Mouse (Mus musculus) midbrain, postnatal 0 days (tissue): ENCODE measurements at regions not wholly inside any gene's neighbourhood (a gene's known extent, or its start where the extent isn't known, plus 50 kb on each side); places are given as distances from the start of the nearest gene placed in this dataset.

ENCODE experiments used
- ATAC-seq: fragments of 200-750 bp; cut with Nextera tagmentation; 2 replicates; pipeline ENCODE4 v1.8.0; 2017; ENCODE audit warnings: moderate number of reproducible peaks, mild to moderate bottlenecking, moderate TSS enrichment, moderate library complexity; ENCODE audit not compliant: low FRiP score
- DNase-seq: peaks from one replicate; pipeline ENCODE4 v3.0.0-alpha.2; 2015; ENCODE audit warnings: low spot score
- H3K27ac ChIP-seq: fragments of 300-500 bp; sonication (generic); 2 replicates; pipeline ENCODE4 v1.5.1; 2014; ENCODE audit warnings: low read depth, mild to moderate bottlenecking, low read length, mixed read lengths
- H3K27me3 ChIP-seq: fragments of 300-500 bp; sonication (generic); 2 replicates; pipeline ENCODE4 v1.6.1; 2014; ENCODE audit warnings: low read length, control low read depth, mixed read lengths; ENCODE audit not compliant: insufficient read depth
- H3K36me3 ChIP-seq: fragments of 300-500 bp; sonication (generic); 2 replicates; pipeline ENCODE4 v1.6.1; 2014; ENCODE audit warnings: low read length, control low read depth, mixed read lengths; ENCODE audit not compliant: insufficient read depth
- H3K4me1 ChIP-seq: fragments of 300-500 bp; sonication (generic); 2 replicates; pipeline ENCODE4 v1.6.1; 2014; ENCODE audit warnings: mild to moderate bottlenecking, control low read depth, antibody characterized with exemption, low read length, mixed read lengths; ENCODE audit not compliant: insufficient read depth
- H3K4me2 ChIP-seq: fragments of 300-500 bp; sonication (generic); 2 replicates; pipeline ENCODE4 v1.6.1; 2014; ENCODE audit warnings: low read depth, mild to moderate bottlenecking, low read length, mixed read lengths; ENCODE audit not compliant: poor library complexity, severe bottlenecking
- H3K4me3 ChIP-seq: fragments of 300-500 bp; sonication (generic); 2 replicates; pipeline ENCODE4 v1.5.1; 2014; ENCODE audit warnings: low read depth, mild to moderate bottlenecking, low read length, moderate library complexity
- H3K9ac ChIP-seq: fragments of 300-500 bp; sonication (generic); replicated peaks from 2 replicates; pipeline ENCODE4 v1.6.1; 2014; ENCODE audit warnings: mild to moderate bottlenecking, low read length, moderate library complexity, mixed read lengths; ENCODE audit not compliant: poor library complexity, severe bottlenecking
- H3K9me3 ChIP-seq: fragments of 300-500 bp; sonication (generic); 2 replicates; pipeline ENCODE4 v1.6.1; 2016; ENCODE audit warnings: low read length, control low read depth
- CTCF ChIP-seq: IDR thresholded peaks from 2 replicates; pipeline ENCODE4 v1.5.1; 2016; ENCODE audit warnings: antibody characterized with exemption, mild to moderate bottlenecking
- WGBS: fragments of 180-500 bp; shearing (Covaris S2); extraction: QIAGEN DNeasy Blood & Tissue Kit; methylation state at CpG from one replicate; pipeline ENCODE4 v1.1.7; 2014; 5-methylcytosine and 5-hydroxymethylcytosine counted together

DNA sequence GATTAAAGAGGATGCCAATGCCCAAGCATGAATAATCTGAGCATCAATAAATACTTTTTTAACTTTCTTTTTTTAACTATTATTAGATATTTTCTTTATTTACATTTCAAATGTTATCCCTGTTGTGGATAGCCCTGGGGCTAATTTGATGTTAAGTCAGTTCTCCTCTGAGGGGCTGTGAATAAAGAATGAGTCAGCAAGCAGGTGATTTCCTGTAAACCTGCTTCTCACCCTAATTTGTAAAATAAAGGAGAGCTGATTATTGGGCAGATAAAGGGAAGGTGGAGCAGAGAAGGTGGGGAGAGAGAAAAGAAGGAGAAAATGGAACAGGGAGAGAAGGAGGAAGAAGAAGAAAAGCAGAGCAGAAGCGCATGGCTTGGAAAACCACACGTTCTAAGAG is 1442.8 kb downstream of the 4930444P10Rik start:
- H3K9me3 ChIP-seq, result no peaks in the 10 kb centered on the region
- H3K27ac ChIP-seq, result no peak overlapping the region
- DNase-seq (no peak), ATAC-seq (no peak)
- WGBS, result 79% methylated on average over 2 of the region's 2 CpGs
- no peaks in the 10 kb centered on the region for H3K27me3 ChIP-seq
- H3K36me3 ChIP-seq, result no peaks in the 10 kb centered on the region
- no peaks in the 10 kb centered on the region for H3K4me1 ChIP-seq
- no peak overlapping the region for H3K4me3 ChIP-seq
- no peak overlapping the region for H3K4me2 ChIP-seq
- no peak overlapping the region for H3K9ac ChIP-seq
- TF ChIP-seq CTCF, result no peak

DNA sequence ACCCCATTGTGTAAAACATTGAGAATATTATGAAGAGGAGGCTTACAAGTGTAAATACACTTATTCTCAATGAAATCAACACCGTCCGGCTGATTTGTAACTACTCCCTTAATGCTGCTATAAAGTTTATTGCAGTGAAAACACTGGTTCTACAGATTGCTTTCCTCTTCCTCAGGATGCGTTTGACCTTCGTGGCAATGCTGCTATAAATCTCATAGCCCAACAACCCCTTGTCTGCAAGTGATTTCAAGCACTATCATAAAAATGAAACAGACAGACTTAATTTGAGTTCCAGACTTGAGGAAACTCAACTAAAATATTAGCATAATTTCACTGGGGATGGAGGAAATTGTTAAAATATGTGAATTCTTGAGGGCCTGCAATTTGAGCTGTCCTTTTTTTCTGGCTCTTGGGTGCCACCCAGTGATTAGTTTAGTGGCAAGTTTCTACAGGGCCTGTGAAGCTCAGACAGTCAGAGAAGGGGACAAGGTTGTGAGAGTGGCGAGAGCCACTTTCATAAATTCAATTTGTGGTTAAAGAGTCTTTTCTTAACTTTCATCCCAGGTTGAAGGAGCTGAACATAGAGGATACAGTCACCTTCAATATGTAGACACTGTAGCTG is 1457.4 kb downstream of the 4930444P10Rik start:
- ATAC-seq, result no peak
- DNase-seq, result peak; percentile 48
- Histone ChIP-seq H3K4me1 (no peaks in the 10 kb centered on the region), H3K4me3 (no peak overlapping the region), H3K4me2 (no peak overlapping the region), H3K9ac (no peak overlapping the region), H3K36me3 (no peaks in the 10 kb centered on the region), H3K27me3 (no peaks in the 10 kb centered on the region), H3K27ac (no peak overlapping the region), H3K9me3 (no peaks in the 10 kb centered on the region)
- 85% methylated on average over 5 of the region's 5 CpGs for WGBS
- peak; percentile 71 for TF ChIP-seq CTCF

DNA sequence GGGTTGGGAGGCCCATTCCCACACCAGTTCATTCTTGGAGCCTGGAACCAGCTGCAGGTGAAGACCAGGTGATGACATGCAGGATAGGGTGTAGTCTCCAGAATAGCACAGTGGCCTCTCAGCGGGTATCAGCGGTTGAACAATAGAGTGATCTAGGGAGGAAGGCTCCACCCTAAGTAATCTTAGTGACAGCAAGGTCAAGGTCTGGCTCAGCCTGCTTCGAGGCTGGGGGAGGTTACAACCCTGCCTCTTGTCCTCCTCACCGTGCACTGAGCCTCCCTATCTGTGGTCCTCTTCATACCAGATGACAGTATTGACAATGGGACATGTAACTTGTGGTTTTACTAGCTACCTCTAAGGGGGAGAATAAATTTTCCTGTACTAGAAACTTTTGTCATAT is 1461.1 kb downstream of the 4930444P10Rik start:
- WGBS, result 32% methylated on average over 4 of the region's 4 CpGs
- DNase-seq (no peak), ATAC-seq (no peak)
- Histone ChIP-seq H3K9ac (no peak overlapping the region), H3K27me3 (no peaks in the 10 kb centered on the region), H3K9me3 (no peaks in the 10 kb centered on the region), H3K4me2 (no peak overlapping the region), H3K27ac (no peak overlapping the region), H3K36me3 (no peaks in the 10 kb centered on the region), H3K4me3 (no peak overlapping the region), H3K4me1 (no peaks in the 10 kb centered on the region)
- TF ChIP-seq CTCF, result no peak

DNA sequence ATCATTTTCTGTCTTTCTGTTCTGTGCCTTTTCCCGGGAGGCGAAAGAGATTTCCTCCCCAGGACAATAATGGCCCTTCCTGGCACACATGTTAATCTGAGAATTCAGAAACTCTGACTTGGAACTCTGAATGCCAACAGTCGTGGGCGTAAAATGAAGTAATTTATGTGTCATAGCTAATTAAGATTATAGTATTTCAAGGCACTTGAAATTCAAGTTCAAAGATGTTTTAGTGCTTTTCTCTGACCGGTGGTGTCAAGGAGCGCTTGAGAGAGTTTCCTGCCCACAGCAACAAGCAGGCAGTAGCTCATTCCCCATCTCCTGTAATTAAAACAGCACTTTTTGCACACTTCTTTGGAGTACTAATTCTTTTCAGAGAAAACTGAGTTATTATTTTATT is 1465.9 kb downstream of the 4930444P10Rik start:
- DNase-seq (no peak), ATAC-seq (no peak)
- WGBS, result 49% methylated on average over 6 of the region's 6 CpGs
- no peak overlapping the region for H3K27ac ChIP-seq
- no peak overlapping the region for H3K4me3 ChIP-seq
- H3K4me1 ChIP-seq, result no peaks in the 10 kb centered on the region
- no peaks in the 10 kb centered on the region for H3K27me3 ChIP-seq
- no peaks in the 10 kb centered on the region for H3K36me3 ChIP-seq
- H3K9ac ChIP-seq, result no peak overlapping the region
- H3K4me2 ChIP-seq, result no peak overlapping the region
- H3K9me3 ChIP-seq, result no peaks in the 10 kb centered on the region
- TF ChIP-seq CTCF, result no peak

DNA sequence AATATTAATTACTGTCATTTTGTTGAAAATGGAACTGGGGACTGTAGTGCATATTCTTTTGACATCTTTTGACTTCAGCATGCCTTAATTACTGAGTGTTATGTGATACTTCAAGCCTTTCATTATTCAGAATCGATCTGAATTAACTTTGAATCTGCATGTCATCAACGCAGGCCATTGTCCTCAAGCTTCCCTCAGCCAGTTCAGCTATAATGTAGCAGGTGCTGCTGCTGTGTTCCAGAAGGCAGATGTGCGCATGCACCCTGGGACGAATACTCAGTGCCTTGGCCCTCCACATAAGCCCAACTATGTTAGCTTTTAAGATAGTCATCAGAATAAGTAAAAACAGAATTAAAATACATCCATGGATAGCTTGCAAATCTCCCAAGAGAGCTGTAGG is 1466.4 kb downstream of the 4930444P10Rik start:
- no peak for TF ChIP-seq CTCF
- ATAC-seq, result no peak
- Histone ChIP-seq H3K27ac (no peak overlapping the region), H3K4me2 (no peak overlapping the region), H3K9me3 (no peaks in the 10 kb centered on the region), H3K4me1 (no peaks in the 10 kb centered on the region), H3K9ac (no peak overlapping the region), H3K36me3 (no peaks in the 10 kb centered on the region), H3K27me3 (no peaks in the 10 kb centered on the region), H3K4me3 (no peak overlapping the region)
- WGBS, result 58% methylated on average over 4 of the region's 4 CpGs
- no peak for DNase-seq

DNA sequence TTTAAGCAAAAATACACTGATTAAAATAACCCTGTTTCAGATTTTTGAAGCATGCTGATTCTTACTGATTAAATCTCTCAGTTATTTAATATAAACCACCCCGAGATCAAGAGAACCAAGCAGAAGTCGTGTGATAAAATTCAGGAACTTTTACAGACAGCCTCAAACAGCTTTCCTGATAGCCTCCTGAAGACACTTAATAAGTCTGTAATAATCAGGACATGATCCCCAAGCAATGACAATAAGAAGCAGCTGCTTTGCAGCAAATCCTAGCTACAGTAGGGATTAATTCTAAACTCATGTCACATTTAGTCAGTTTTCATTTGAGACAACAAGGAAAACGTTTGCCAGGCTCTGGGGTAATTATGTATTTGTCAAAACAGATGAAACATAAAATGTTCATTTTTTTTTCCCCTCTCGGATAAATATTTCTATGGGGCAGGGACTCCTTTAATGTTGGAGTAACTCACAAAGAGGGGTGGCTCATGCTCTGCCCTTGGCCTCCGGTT is 1472.1 kb downstream of the 4930444P10Rik start:
- Histone ChIP-seq H3K9me3 (no peaks in the 10 kb centered on the region), H3K9ac (no peak overlapping the region), H3K4me3 (no peak overlapping the region), H3K27me3 (no peaks in the 10 kb centered on the region), H3K4me2 (no peak overlapping the region), H3K4me1 (no peaks in the 10 kb centered on the region), H3K36me3 (no peaks in the 10 kb centered on the region), H3K27ac (no peak overlapping the region)
- DNase-seq, result no peak
- TF ChIP-seq CTCF, result no peak
- no peak for ATAC-seq
- 55% methylated on average over 5 of the region's 5 CpGs for WGBS
